Mouse (Mus musculus): ENCODE measurements at regions not wholly inside any gene's neighbourhood (a gene's known extent, or its start where the extent isn't known, plus 50 kb on each side); places are given as distances from the start of the nearest gene placed in this dataset.

GRCm38 (mm10) chr1:28675336-28675735 is 104.7 kb downstream of the Gm597 start:
- TF ChIP-seq ZNF384 (IDR thresholded peaks at IDR 0.05; ENCODE audit: low read depth, low read length) (no peak), HCFC1 (IDR thresholded peaks at IDR 0.05; ENCODE audit: borderline replicate concordance, insufficient read depth, low read length) (no peak), ZC3H11A (IDR thresholded peaks at IDR 0.05; ENCODE audit: borderline replicate concordance, low read depth, low read length) (no peak), CHD2 (IDR thresholded peaks at IDR 0.05; ENCODE audit: low read depth, low read length) (no peak), MAFK (IDR thresholded peaks at IDR 0.05; ENCODE audit: insufficient read depth, low read depth, low read length) (no peak)

All from ES-E14 (cell line).